Mouse (Mus musculus): ENCODE results near the gene Msl2. TPM values are rescaled to one million over a fixed set of nuclear protein-coding genes. Genes with fewer than 3 reads are reported as not detected.
A peak's percentile ranks its signal among the peaks of the same experiment; 100 is the strongest.

Gene Msl2
- polyA plus RNA-seq, 1 experiment from 2014 or later = 3.4 TPM

DNA sequence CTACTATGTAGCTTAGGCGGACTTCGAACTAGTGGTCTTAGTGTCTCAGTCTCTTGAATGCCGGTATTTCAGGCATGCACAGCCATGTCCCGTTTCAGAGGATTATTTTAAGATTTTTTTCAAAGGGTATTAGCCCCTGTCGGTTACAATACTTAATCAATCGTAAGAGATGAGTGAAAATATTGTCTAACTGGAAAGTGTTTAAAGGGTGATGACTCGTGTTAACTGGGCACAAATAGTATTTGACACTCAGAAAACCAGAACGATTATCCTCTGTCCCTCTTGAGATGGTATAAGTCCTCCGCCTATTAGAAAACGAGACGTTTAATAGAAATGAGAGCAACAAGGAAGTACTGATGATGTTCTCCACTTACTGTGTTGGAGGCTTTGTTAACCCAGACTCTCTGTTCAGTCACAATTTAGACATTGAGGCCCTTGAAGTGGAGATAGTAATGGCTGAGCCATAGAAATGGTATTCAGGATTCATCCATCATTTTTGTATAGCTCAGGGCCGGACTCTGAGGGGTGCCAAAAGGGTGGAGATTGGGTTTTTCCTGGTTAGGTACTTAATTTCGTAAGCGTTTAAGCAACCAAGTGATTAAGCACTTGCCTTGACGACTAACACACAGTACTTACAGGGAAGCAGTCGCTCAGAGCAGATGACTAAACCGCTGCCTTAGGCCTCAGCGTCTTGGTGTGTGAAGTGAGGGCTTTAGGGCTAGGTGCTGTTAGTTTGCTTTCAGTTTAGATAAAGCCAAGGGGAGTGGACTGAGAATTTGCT, 2.4 kb downstream of the Msl2 start:
- Histone ChIP-seq H3K36me3 (replicated peaks) (peaks cover 9% of the 10 kb centered on the region), H3K27ac (peak overlapping the region; percentile 36; the same call in 1 of the 2 replicates), H3K9me3 (no peaks in the 10 kb centered on the region), H3K4me3 (peak overlapping the region; percentile 76), H3K4me1 (peaks cover 54% of the 10 kb centered on the region), H3K27me3 (ENCODE audit: poor library complexity, severe bottlenecking) (no peaks in the 10 kb centered on the region)
- WGBS = 2% methylated on average over 18 of the region's 18 CpGs
- DNase-seq (ENCODE audit: extremely low spot score, low spot score) = no peak

DNA sequence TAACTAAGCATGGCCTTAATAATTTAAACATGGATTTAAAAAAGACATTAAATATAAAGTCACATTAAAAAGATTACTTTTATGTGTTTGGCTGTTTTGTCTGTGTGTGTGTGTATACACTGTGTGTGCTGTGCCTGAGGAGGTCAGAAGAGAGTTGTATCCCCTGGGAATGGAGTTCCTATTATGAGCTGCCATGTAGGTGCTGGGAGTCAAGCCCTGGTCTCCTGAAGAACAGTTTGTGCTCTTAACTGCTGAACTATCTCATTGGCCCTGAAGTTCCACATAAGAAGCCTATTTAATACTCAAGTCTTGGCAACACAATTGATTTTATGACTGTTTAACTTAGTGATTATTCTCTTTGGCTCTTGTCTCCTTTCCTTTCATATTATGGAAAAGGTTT, 3.6 kb downstream of the Msl2 start:
- Histone ChIP-seq H3K9me3 (no peaks in the 10 kb centered on the region), H3K4me1 (peaks cover 50% of the 10 kb centered on the region), H3K27ac (no peak overlapping the region), H3K27me3 (ENCODE audit: poor library complexity, severe bottlenecking) (no peaks in the 10 kb centered on the region), H3K36me3 (replicated peaks) (peaks cover 14% of the 10 kb centered on the region), H3K4me3 (peak overlapping the region; percentile 76)
- DNase-seq (ENCODE audit: extremely low spot score, low spot score) = no peak

DNA sequence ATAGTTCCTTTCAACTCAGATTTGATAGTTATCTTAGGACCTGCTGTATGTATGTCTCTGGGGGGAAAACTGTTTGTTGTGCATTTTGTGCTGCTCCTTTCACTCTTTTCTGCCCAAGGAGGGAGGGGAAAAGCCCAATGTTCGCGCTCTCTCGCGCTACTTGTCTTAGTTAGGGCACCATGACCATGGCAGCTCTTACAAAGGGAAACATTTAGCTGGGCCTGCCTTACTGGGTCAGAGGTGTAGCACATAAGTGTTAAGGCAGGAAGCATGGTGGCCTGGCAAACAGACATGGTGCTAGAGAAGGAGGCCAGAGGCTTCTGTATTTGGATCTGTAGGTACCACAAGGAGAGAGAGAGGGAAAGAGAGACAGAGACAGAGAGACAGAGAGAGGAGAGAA, 4.7 kb downstream of the Msl2 start:
- 0 out of 2 replicates have a peak overlapping the region, but pooled peaks have one; percentile 5 for H3K27ac ChIP-seq
- no peaks in the 10 kb centered on the region for H3K27me3 ChIP-seq (ENCODE audit: poor library complexity, severe bottlenecking)
- H3K4me3 ChIP-seq = peak overlapping the region; percentile 76
- H3K4me1 ChIP-seq = peaks cover 40% of the 10 kb centered on the region
- H3K36me3 ChIP-seq (replicated peaks) = peaks cover 22% of the 10 kb centered on the region
- 74% methylated on average over 4 of the region's 4 CpGs for WGBS
- no peak for DNase-seq (ENCODE audit: extremely low spot score, low spot score)
- peaks cover 1% of the 10 kb centered on the region; the same call in 1 of the 2 replicates for H3K9me3 ChIP-seq

DNA sequence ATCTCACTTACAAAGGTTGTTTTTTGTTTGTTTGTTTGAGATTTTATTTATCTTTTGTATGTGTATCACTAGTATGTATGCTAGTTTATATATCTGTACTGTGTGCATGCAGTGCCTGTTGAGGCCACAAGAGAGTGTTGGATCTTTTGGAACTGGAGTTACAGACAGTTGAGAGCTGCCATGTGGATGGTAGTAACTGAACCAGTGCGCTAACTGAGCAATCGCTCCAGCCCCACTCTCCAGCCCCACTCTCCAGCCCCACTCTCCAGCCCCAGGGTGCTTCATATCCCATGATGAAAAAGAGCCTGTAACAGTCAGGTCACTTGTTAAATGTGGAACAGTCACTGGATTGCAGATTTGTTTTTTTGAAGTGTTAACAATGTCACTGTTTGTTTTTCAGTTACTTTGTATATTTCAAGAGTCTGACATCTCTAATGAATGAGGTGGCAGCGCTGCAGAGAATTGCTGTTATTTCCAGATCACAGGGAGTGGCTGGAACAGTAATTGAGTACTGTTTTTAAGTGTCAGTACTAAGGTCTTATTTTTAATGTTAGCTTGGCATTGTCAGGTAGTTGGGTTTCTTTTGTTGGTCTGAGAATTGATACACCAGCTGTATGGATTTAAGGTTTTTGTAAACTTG, 6.3 kb downstream of the Msl2 start:
- Histone ChIP-seq H3K36me3 (replicated peaks) (peaks cover 32% of the 10 kb centered on the region), H3K9me3 (peaks cover 7% of the 10 kb centered on the region; the same call in 1 of the 2 replicates), H3K27me3 (ENCODE audit: poor library complexity, severe bottlenecking) (no peaks in the 10 kb centered on the region), H3K27ac (no peak overlapping the region), H3K4me3 (no peak overlapping the region), H3K4me1 (peaks cover 39% of the 10 kb centered on the region)
- no peak for DNase-seq (ENCODE audit: extremely low spot score, low spot score)
- 91% methylated on average over 3 of the region's 3 CpGs for WGBS

DNA sequence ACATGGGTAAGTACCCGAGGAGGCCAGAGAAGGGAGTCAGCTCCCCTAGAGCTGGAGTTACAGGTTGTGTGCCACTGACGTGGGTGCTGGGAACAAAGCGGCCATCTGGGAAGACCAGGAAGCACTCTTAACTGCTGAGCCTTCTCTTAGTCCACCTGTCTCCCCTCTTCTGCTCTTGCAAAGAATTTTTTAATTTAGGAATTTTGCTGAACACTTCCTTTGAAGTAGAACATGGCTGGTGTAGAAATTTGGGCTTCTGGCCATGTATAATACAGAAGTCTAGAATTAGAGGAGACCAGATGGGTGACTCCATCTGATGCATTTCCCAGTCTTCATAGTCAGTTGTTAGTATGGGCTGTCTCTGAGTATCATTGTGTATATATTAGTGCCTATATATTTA, 9.8 kb downstream of the Msl2 start:
- peaks cover 15% of the 10 kb centered on the region for H3K4me1 ChIP-seq
- no peak for DNase-seq (ENCODE audit: extremely low spot score, low spot score)
- H3K4me3 ChIP-seq = no peak overlapping the region
- no peak overlapping the region for H3K27ac ChIP-seq
- H3K36me3 ChIP-seq (replicated peaks) = peaks cover 28% of the 10 kb centered on the region
- H3K27me3 ChIP-seq (ENCODE audit: poor library complexity, severe bottlenecking) = no peaks in the 10 kb centered on the region
- WGBS = 93% methylated on average over 3 of the region's 3 CpGs
- H3K9me3 ChIP-seq = peaks cover 7% of the 10 kb centered on the region; the same call in 1 of the 2 replicates

DNA sequence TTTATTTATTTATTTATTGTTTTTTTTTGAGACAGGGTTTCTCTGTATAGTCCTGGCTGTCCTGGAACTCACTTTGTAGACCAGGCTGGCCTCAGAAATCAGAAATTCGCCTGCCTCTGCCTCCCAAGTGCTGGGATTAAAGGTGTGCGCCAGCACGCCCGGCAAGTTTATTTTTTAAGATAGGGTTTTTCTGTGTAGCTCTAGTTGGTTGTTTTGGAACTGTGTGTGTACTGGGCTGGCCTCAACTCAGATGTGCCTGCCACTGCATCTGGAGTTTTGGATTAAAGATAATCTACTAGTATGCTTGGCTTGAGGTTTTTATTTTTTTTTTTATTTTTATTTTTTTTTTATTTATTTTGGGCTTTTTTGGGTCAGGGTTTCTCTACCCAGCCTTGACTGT, 21.5 kb downstream of the Msl2 start:
- Histone ChIP-seq H3K4me1 (no peaks in the 10 kb centered on the region), H3K36me3 (replicated peaks) (peaks cover 35% of the 10 kb centered on the region), H3K27me3 (ENCODE audit: poor library complexity, severe bottlenecking) (no peaks in the 10 kb centered on the region), H3K27ac (no peak overlapping the region), H3K4me3 (no peak overlapping the region), H3K9me3 (peaks cover 22% of the 10 kb centered on the region)
- DNase-seq (ENCODE audit: extremely low spot score, low spot score) = no peak
- 99% methylated on average over 4 of the region's 4 CpGs for WGBS

DNA sequence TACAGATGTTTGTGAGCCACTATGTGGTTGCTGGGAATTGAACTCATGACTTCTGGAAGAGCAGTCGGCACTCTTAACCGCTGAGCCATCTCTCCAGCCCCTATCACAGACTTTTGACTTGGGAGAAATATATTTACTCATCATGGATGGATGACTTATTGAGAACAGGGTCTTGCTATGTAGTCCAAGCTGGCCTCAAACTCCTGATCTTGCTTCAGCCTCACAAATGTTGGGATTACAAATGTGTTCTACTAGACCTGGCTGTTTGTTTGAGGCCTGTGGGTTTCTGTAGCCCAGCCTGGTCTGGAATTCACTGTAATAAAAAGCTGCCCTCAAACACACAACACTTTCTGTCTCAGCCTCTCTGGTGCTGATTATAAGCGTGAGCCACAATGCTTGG, 22.6 kb downstream of the Msl2 start:
- Histone ChIP-seq H3K27ac (no peak overlapping the region), H3K4me1 (no peaks in the 10 kb centered on the region), H3K4me3 (no peak overlapping the region), H3K9me3 (peaks cover 22% of the 10 kb centered on the region), H3K36me3 (replicated peaks) (peaks cover 45% of the 10 kb centered on the region), H3K27me3 (ENCODE audit: poor library complexity, severe bottlenecking) (no peaks in the 10 kb centered on the region)
- 95% methylated on average over 3 of the region's 3 CpGs for WGBS
- DNase-seq (ENCODE audit: extremely low spot score, low spot score) = no peak

DNA sequence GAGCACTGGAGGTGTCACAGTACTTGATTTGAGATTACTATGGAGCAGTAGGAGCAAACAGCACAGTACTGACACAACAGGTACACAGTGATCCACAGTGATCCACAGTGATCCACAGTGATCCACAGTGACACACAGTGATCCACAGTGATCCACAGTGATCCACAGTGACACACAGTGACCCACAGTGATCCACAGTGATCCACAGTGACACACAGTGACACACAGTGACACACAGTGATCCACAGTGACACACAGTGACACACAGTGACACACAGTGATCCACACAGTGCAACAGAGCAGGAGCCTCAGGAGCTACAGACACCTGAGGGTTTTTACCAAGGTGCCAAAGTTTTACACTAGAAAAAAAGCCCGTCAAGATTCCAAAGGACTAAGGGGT, 23.6 kb downstream of the Msl2 start:
- Histone ChIP-seq H3K4me3 (no peak overlapping the region), H3K36me3 (replicated peaks) (peaks cover 51% of the 10 kb centered on the region), H3K27ac (no peak overlapping the region), H3K4me1 (no peaks in the 10 kb centered on the region), H3K9me3 (peaks cover 16% of the 10 kb centered on the region), H3K27me3 (ENCODE audit: poor library complexity, severe bottlenecking) (no peaks in the 10 kb centered on the region)
- 95% methylated on average over 1 of the region's 1 CpGs for WGBS
- DNase-seq (ENCODE audit: extremely low spot score, low spot score) = no peak

DNA sequence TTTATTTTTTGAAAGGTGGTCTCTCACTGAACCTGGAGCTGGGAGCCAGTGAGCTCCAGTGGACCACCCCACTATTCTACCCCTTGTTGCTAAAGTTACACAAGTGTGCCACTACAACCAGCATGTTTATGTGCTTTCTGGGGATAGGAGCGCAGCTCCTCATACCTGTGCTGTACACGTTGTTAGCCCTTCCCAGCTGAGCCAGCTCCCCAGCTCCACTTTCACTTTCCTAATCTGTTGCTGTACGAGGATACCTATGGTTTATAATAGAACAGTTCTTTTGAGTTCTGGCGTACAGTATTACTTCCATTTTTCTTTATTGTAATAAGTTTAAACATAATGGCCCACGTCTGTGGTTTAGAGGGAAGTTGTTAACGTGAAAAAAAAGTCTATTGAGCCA, 25.5 kb downstream of the Msl2 start:
- Histone ChIP-seq H3K4me1 (no peaks in the 10 kb centered on the region), H3K27ac (no peak overlapping the region), H3K4me3 (no peak overlapping the region), H3K9me3 (peaks cover 9% of the 10 kb centered on the region), H3K36me3 (replicated peaks) (peaks cover 54% of the 10 kb centered on the region), H3K27me3 (ENCODE audit: poor library complexity, severe bottlenecking) (no peaks in the 10 kb centered on the region)
- 95% methylated on average over 6 of the region's 6 CpGs for WGBS
- no peak for DNase-seq (ENCODE audit: extremely low spot score, low spot score)

DNA sequence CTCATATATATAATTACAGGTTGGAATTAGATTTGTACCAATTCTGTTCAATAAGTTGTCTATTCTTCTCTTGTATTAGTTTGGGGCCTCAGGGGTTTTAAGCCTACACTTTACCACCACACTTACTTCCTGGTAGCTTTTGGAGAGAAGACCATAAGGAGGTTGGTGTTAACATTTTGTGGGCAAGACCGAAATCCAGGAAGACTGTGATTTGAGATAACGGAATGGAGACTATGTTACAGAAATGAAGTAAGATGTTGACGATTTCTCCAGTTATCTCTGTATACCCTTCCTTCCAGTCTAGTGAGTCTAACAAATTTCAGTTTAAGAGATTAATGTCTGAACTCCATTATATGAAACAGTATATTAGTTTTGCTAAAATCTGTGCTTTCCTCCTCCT, 26.3 kb downstream of the Msl2 start:
- 95% methylated on average over 3 of the region's 3 CpGs for WGBS

DNA sequence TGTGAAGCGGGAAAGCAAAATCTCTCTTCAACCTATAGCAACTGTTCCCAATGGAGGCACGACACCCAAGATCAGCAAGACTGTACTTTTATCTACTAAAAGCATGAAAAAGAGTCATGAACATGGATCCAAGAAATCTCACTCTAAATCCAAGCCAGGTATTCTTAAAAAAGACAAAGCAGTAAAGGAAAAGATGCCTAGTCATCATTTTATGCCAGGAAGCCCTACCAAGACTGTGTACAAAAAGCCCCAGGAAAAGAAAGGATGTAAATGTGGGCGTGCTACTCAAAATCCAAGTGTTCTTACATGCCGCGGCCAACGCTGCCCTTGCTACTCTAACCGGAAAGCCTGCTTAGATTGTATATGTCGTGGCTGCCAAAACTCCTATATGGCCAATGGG, 27.6 kb downstream of the Msl2 start:
- Histone ChIP-seq H3K9me3 (peaks cover 9% of the 10 kb centered on the region), H3K27me3 (ENCODE audit: poor library complexity, severe bottlenecking) (no peaks in the 10 kb centered on the region), H3K36me3 (replicated peaks) (peaks cover 61% of the 10 kb centered on the region), H3K27ac (no peak overlapping the region), H3K4me3 (no peak overlapping the region), H3K4me1 (no peaks in the 10 kb centered on the region)
- no peak for DNase-seq (ENCODE audit: extremely low spot score, low spot score)
- WGBS = 97% methylated on average over 8 of the region's 8 CpGs

More for the DNA sequence above, 26.3 kb downstream of the Msl2 start:
- Histone ChIP-seq H3K4me1 (no peaks in the 10 kb centered on the region), H3K4me3 (no peak overlapping the region), H3K27ac (no peak overlapping the region), H3K36me3 (replicated peaks) (peaks cover 60% of the 10 kb centered on the region), H3K9me3 (peaks cover 9% of the 10 kb centered on the region), H3K27me3 (ENCODE audit: poor library complexity, severe bottlenecking) (no peaks in the 10 kb centered on the region)
- DNase-seq (ENCODE audit: extremely low spot score, low spot score) = no peak

DNA sequence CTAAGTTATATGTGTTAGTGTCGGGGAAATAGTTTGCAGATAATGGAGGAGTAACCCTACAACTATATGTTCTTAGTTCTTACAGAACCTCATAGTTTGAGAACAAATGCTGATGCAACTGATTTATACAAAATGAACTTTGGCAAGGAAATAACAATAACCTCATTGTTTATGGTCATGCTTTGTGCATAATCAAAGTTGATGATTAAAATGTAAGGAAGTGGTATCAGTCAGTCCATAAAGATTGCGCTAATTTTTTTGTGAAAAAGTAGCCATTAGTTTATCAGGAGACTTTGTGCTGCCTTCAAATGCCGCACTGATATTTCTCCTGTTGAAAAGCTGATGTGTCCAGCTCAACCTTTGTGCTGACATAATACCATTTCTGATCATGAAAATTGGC, 28.4 kb downstream of the Msl2 start:
- no peaks in the 10 kb centered on the region for H3K4me1 ChIP-seq
- no peak overlapping the region for H3K4me3 ChIP-seq
- H3K27me3 ChIP-seq (ENCODE audit: poor library complexity, severe bottlenecking) = no peaks in the 10 kb centered on the region
- peaks cover 57% of the 10 kb centered on the region for H3K36me3 ChIP-seq (replicated peaks)
- H3K27ac ChIP-seq = no peak overlapping the region
- H3K9me3 ChIP-seq = peaks cover 5% of the 10 kb centered on the region
- DNase-seq (ENCODE audit: extremely low spot score, low spot score) = no peak
- WGBS = 96% methylated on average over 3 of the region's 3 CpGs

DNA sequence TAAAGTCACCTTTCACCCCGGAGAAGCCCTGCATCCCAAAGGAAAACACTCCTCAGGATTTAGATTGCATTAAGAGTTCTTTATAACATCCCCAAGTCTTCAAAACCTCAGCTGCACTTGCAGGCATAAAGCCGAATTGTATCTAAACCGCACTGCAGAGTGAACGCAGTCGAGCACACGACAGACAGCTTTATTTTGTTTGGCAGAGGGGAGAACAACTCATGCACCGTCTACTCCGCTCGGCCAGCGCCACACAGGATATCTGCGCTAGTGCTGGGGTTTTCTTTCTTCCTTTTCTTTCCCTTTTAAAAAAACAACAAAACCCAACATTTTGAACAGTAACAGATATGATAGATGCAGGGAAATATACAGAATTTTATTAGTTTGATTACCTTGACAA, 31.0 kb downstream of the Msl2 start:
- Histone ChIP-seq H3K9me3 (no peaks in the 10 kb centered on the region), H3K4me3 (no peak overlapping the region), H3K27me3 (ENCODE audit: poor library complexity, severe bottlenecking) (no peaks in the 10 kb centered on the region), H3K36me3 (replicated peaks) (peaks cover 56% of the 10 kb centered on the region), H3K4me1 (no peaks in the 10 kb centered on the region), H3K27ac (no peak overlapping the region)
- 93% methylated on average over 11 of the region's 11 CpGs for WGBS
- no peak for DNase-seq (ENCODE audit: extremely low spot score, low spot score)

All from forebrain, embryonic 10.5 days (tissue).